Mouse (Mus musculus) olfactory bulb, adult 2 months (tissue): ENCODE data around the gene Rhoh. TPM values are rescaled to one million over a fixed set of nuclear protein-coding genes. Genes with fewer than 3 reads are reported as not detected.

Source experiments
- H3K27ac ChIP-seq: fragments of 200-500 bp; 2 replicates; pipeline ENCODE4 v1.5.1; 2012; ENCODE audit warnings: low read depth, low read length; ENCODE audit not compliant: insufficient read depth
- H3K4me1 ChIP-seq: fragments of 200-500 bp; 2 replicates; pipeline ENCODE4 v1.6.1; 2012; ENCODE audit warnings: low read length; ENCODE audit not compliant: control insufficient read depth, insufficient read depth
- H3K4me3 ChIP-seq: fragments of 200-500 bp; 2 replicates; pipeline ENCODE4 v1.5.1; 2012; ENCODE audit warnings: mild to moderate bottlenecking, low read depth, low read length, moderate library complexity; ENCODE audit not compliant: insufficient read depth
- CTCF ChIP-seq: fragments of 200-500 bp; IDR thresholded peaks from 2 replicates; pipeline ENCODE4 v1.5.1; 2012; ENCODE audit warnings: low read depth, mild to moderate bottlenecking, low read length, moderate library complexity; ENCODE audit not compliant: insufficient read depth
- POLR2A ChIP-seq: fragments of 200-500 bp; IDR thresholded peaks from 2 replicates; pipeline ENCODE4 v1.6.1; 2012; ENCODE audit warnings: mild to moderate bottlenecking, low read depth, low read length, moderate library complexity; ENCODE audit not compliant: insufficient read depth
- WGBS: fragments of 180-500 bp; shearing (Covaris S2); methylation state at CpG from one replicate; pipeline ENCODE4 v1.1.7; 2018; 5-methylcytosine and 5-hydroxymethylcytosine counted together
- polyA plus RNA-seq: library from polyadenylated mRNA; stranded (reverse); fragments of >200 nt; gene quantifications from 2 replicates; pipeline ENCODE4 v1.2.4, GENCODE M21; 2012; ENCODE audit warnings: low replicate concordance; ENCODE audit not compliant: missing spikeins, insufficient read depth, insufficient read length

Rhoh gene
- polyA plus RNA-seq, 1 experiment, result 158 TPM

DNA sequence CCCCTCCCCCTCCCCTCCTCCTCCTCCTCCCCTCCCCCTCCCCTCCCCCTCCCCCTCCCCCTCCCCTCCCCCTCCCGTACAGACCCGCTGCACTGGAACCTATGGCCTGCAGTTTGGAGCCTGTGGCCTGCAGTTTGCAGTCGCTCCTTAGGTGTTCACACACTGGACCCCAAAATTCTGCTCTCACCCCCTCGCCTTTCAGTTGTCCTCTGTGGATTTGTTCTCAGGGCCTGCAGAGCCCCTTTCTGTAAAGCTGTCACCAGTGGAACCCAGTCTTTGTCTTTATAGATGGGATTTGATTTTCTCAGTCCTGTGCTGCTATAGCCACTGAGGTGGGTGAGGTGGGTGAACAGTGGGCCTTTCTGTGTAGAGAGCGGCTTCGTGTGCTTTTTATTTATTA is 2.7 kb upstream of the Rhoh start:
- H3K4me1 ChIP-seq, result 0 out of 2 replicates have a peak, but pooled peaks cover 2% of the 10 kb centered on the region
- 88% methylated on average over 4 of the region's 6 CpGs for WGBS
- no peak for TF ChIP-seq POLR2A
- no peak overlapping the region for H3K27ac ChIP-seq
- H3K4me3 ChIP-seq, result no peak overlapping the region

DNA sequence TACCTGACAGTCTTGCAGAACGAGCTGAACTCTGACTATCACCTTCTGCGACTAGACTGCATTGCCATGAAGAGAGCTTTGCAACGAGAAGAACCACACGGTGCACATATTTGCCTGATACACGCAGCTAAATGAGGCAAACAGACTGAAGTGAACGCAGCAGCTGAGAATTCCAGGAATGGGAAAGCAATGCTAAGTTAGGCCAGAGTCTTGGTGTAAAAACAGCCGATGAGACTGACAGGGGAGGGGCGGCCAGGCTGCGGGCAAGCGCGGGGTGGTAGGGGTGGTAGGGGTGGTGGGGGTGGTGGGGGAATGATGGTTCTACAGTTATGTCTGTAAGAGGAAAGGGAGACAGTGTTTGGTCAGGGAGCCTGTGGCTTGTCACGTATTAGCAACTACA is 2.1 kb upstream of the Rhoh start:
- no peak overlapping the region for H3K27ac ChIP-seq
- TF ChIP-seq CTCF, result no peak
- no peak for TF ChIP-seq POLR2A
- 0 out of 2 replicates have a peak, but pooled peaks cover 2% of the 10 kb centered on the region for H3K4me1 ChIP-seq
- WGBS, result 47% methylated on average over 12 of the region's 12 CpGs
- H3K4me3 ChIP-seq, result no peak overlapping the region

DNA sequence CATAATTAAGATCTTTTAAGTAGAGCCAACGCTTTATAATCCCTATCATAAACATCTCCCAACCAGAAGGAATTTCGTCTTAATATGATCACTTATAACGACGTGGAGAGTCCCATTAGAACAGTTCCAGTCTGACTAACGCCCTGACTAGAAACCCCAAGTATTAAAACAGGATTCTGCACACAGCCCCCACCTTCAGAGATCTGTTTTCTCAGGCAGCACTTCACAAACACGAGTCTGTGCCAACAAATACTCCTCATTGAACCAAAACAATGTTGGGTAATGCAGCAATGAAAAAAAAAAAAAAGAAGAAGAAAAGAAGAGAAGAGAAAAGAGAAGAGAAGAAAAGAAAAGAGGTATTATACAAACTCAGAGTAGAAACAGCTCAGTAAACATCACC is 1.6 kb upstream of the Rhoh start:
- no peak overlapping the region for H3K4me3 ChIP-seq
- H3K4me1 ChIP-seq, result 0 out of 2 replicates have a peak, but pooled peaks cover 2% of the 10 kb centered on the region
- WGBS, result 71% methylated on average over 6 of the region's 6 CpGs
- TF ChIP-seq CTCF (no peak), POLR2A (no peak)
- H3K27ac ChIP-seq, result no peak overlapping the region

DNA sequence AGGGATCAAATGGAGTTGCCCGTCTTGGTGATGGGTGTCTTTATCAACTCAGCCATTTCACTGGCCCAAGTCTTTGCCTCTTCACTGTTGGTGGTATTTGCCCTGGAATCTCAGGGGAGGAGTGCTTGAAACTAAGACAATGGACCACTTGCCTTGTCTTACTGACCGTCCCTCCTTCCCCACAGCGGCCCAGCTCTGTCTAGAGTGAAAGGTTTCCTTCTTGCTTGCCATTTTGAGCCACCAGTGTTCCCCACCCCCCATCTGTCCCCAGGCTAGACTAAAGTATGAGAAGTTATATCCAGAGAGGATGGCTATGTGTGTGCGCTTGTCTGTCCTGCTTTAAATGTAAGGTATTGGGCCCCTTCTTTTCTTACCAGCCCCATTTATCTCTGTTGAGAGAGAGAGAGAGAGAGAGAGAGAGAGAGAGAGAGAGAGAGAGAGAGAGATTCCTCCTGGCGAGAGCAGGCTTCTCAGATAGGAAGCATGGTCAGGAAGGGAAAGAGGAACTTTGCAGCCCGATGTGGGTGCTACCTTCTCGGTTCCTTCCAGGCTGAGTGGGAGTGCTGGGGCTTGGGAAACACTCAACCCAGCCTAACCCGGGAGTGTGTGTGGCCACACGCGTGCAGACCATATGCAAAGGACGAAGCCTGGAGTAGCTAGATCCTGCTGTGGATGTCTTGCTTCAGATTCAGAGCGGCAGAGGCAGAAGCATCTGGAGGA is 572 bp upstream of the Rhoh start:
- WGBS, result 86% methylated on average over 12 of the region's 12 CpGs
- no peak overlapping the region for H3K4me3 ChIP-seq
- TF ChIP-seq CTCF, result no peak
- no peak for TF ChIP-seq POLR2A
- 0 out of 2 replicates have a peak, but pooled peaks cover 2% of the 10 kb centered on the region for H3K4me1 ChIP-seq
- no peak overlapping the region for H3K27ac ChIP-seq

DNA sequence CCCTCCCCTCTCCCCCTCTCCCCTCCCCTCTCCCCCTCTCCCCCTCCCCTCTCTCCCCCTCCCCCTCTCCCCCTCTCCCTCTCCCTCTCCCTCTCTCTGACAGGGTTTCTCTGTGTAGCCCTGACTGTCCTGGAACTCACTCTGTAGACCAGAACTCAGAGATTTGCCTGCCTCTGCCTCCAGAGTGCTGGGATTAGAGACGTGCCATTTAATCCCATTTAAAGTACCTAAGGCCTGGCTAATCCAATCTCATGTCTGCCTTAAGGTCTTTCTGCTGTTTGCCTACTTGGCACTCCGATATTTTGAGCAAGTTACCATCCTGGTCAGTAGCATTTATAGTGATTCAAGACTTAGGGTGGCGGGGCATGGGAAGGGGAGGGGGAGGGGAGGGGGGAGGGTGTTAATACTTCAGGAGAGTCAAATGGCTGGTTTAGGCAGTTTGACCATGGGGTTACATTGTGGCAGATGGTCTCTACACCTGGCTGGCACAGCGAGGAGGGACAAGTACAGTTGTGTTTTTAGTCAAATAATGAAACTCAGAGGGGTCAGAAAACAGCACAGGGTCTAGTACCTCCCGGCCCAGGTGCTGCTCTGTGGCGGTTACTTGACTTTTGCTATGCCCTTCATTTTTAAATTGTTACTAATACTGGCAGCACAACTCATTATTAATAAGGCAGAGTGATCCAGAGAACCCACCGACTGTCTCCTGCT is 1.4 kb downstream of the Rhoh start:
- Histone ChIP-seq H3K4me1 (0 out of 2 replicates have a peak, but pooled peaks cover 2% of the 10 kb centered on the region), H3K27ac (no peak overlapping the region), H3K4me3 (no peak overlapping the region)
- WGBS, result 92% methylated on average over 7 of the region's 7 CpGs
- no peak for TF ChIP-seq CTCF
- no peak for TF ChIP-seq POLR2A

DNA sequence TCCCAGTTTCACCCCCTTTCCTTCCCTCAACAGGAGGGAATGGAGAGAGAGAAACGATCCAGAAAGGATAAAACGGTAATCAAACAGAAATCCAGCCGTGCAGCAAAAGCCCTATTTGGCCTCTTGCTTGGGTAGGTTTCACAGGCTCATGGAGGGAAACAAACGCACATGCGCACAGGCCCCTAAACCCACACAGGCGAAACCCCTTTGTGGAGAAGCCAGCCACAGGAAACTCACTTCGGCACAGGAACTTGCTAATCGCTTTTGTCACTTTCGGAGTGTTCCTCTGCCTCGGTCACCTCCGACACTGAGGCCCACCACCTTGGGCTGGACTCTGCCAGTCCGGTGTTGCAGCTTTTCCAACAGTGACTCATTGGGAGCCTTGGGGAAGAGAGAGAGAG is 2.3 kb downstream of the Rhoh start:
- H3K4me1 ChIP-seq, result no peaks in the 10 kb centered on the region
- 86% methylated on average over 12 of the region's 12 CpGs for WGBS
- H3K27ac ChIP-seq, result no peak overlapping the region
- TF ChIP-seq CTCF, result no peak
- TF ChIP-seq POLR2A, result no peak
- H3K4me3 ChIP-seq, result peak overlapping the region; percentile 28; the same call in 1 of the 2 replicates

DNA sequence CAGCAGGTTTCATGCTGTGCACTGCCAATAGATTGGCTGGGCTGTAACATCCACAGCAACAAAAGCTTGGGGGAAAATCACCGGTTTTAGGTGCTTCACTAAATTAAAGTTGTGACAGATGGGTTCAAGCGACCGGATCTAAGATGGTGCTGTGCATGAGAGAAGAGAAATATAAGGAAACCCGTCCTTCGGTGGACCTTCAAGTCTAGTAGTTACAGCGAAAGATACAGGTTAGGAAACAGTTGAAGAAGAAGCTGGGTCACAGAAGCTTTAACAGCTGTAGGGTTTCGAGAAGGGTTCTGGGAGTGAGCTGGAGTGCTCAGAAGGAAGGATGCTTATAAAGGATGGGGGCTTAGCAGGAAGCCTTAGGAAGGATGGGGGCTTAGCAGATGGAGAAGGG is 3.5 kb downstream of the Rhoh start:
- no peak for TF ChIP-seq CTCF
- TF ChIP-seq POLR2A, result no peak
- Histone ChIP-seq H3K4me1 (no peaks in the 10 kb centered on the region), H3K4me3 (no peak overlapping the region), H3K27ac (no peak overlapping the region)
- WGBS, result 91% methylated on average over 7 of the region's 7 CpGs

DNA sequence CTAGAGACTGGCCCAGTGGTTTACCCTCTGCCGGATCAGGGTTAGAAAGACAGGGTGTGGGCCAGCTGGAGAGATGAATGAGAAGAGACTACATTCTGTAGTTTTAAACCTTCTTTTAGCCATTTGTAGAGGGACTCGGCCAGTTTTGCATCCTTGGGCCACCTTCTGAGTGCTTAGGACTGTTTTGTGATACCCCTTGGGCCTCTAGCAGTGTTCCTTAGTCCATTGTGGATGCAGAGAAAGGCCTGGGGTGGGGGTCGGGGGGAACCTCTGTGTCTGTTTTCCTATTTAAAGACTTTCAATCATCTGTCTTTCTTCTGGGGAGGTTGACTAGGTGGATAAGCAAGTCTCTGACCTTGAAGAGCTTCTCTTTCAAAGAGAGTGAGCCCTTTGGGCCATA is 3.9 kb downstream of the Rhoh start:
- 89% methylated on average over 3 of the region's 3 CpGs for WGBS
- Histone ChIP-seq H3K27ac (no peak overlapping the region), H3K4me1 (no peaks in the 10 kb centered on the region), H3K4me3 (no peak overlapping the region)
- TF ChIP-seq POLR2A, result no peak
- no peak for TF ChIP-seq CTCF

DNA sequence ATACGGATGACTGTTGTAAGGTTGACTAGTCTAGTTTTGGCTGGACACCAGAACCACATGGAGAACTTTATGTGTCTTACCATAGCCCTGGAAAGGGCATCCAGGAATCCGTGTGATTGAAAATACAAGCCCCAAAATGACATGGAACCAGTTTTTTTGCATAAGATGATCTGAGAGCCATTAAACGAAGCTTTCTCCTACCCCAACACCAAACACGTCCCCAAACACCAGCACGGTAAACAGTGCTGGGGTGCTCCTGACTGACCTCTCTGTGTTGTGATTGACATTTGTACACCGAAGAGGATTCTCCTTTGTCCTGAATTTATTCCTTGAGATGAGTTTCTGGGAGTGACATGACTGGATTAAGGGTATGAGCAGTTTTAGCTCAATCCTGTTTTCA is 5.6 kb downstream of the Rhoh start:
- TF ChIP-seq POLR2A (no peak), CTCF (no peak)
- WGBS, result 92% methylated on average over 6 of the region's 6 CpGs
- Histone ChIP-seq H3K4me3 (no peak overlapping the region), H3K27ac (no peak overlapping the region), H3K4me1 (no peaks in the 10 kb centered on the region)
